Mouse (Mus musculus) urinary bladder, adult 2 months (tissue): ENCODE measurements around the gene Cdk6. TPM values are rescaled to one million over a fixed set of nuclear protein-coding genes. Genes with fewer than 3 reads are reported as not detected.
"Not testable (repeated sequence)": the region's sequence is repeated elsewhere in the genome, so short reads cannot be mapped to it uniquely, and the experiment has no call there.

ENCODE experiments used
- DNase-seq: peaks from one replicate; pipeline ENCODE4 v3.0.0; 2022; ENCODE audit warnings: low spot score
- polyA plus RNA-seq: library from polyadenylated mRNA; depleted of rRNA; stranded (reverse); fragments of >200 nt; gene quantifications from 2 replicates; pipeline ENCODE4 v1.2.3, GENCODE M21; 2012

Gene Cdk6
- polyA plus RNA-seq, 1 experiment = 8.1 TPM

- no peak for DNase-seq
Observed at GRCm38 (mm10) chr5:3509503-3509902, 168.2 kb downstream of the Cdk6 start.

- no peak for DNase-seq
Observed at GRCm38 (mm10) chr5:3511097-3511795, 170.0 kb downstream of the Cdk6 start.

GRCm38 (mm10) chr5:3512584-3512983 lies 171.3 kb downstream of the Cdk6 start:
- no peak for DNase-seq

- no peak for DNase-seq
Observed at GRCm38 (mm10) chr5:3514901-3515311, 173.6 kb downstream of the Cdk6 start.

- DNase-seq = no peak
Observed at GRCm38 (mm10) chr5:3515477-3515876, 174.2 kb downstream of the Cdk6 start.

- no peak for DNase-seq
Observed at GRCm38 (mm10) chr5:3516481-3517075, 175.3 kb downstream of the Cdk6 start.

GRCm38 (mm10) chr5:3520493-3521359 lies 179.4 kb downstream of the Cdk6 start:
- DNase-seq = no peak

- DNase-seq = no peak
Observed at GRCm38 (mm10) chr5:3521741-3522140, 180.5 kb downstream of the Cdk6 start.

- DNase-seq = no peak
Observed at GRCm38 (mm10) chr5:3522826-3523225, 181.5 kb downstream of the Cdk6 start.

- DNase-seq = no peak
Observed at GRCm38 (mm10) chr5:3527041-3527691, 185.9 kb downstream of the Cdk6 start.

GRCm38 (mm10) chr5:3529585-3530189 lies 188.4 kb downstream of the Cdk6 start:
- DNase-seq = no peak

- not testable (repeated sequence) for DNase-seq
Observed at GRCm38 (mm10) chr5:3532048-3532447, 190.8 kb downstream of the Cdk6 start.

- no peak for DNase-seq
Observed at GRCm38 (mm10) chr5:3536592-3537212, 195.4 kb downstream of the Cdk6 start.

GRCm38 (mm10) chr5:3538505-3539472 lies 197.5 kb downstream of the Cdk6 start:
- no peak for DNase-seq

- DNase-seq = no peak
Observed at GRCm38 (mm10) chr5:3541871-3542270, 200.6 kb downstream of the Cdk6 start.

GRCm38 (mm10) chr5:3543629-3544479 lies 202.6 kb downstream of the Cdk6 start, which contains the start of gene Fam133b:
Gene Fam133b (plus strand): TSS chr5:3543833.
- DNase-seq = peak; percentile 99

- DNase-seq = no peak
Observed at GRCm38 (mm10) chr5:3544480-3544769, 203.1 kb downstream of the Cdk6 start.

GRCm38 (mm10) chr5:3546226-3546625 lies 204.9 kb downstream of the Cdk6 start:
- no peak for DNase-seq

GRCm38 (mm10) chr5:3551481-3551880 lies 210.2 kb downstream of the Cdk6 start:
- no peak for DNase-seq
